Mouse (Mus musculus) left cerebral cortex, postnatal 14 days (tissue): ENCODE measurements around the gene Nefh. TPM values are rescaled to one million over a fixed set of nuclear protein-coding genes. Genes with fewer than 3 reads are reported as not detected.

Experiments used
- microRNA-seq, 2 experiments: library from miRNA; unstranded; fragments of <30 nt; microRNA quantifications; one replicate each; pipeline ENCODE4 v1.2.0; 2022
- total RNA-seq, 2 experiments: library from RNA; stranded (reverse); gene quantifications; 2 replicates each; pipeline ENCODE4 v1.2.3; 2021

Nefh gene
- total RNA-seq, 2 experiments from 2014 or later: 35.5 to 38.2 TPM

Small RNAs within 50 kb of the gene (microRNA-seq; reads per million reads assigned to microRNA genes)
- gene Mir6918: 2.0 to 2.6 reads per million in 2 experiments

Other genes starting within 250 kb of the Nefh start
- 100 to 1,000 TPM; 429 to 434 TPM for gene Uqcr10, start 243.7 kb downstream of the Nefh start, total RNA-seq
- 10 to 100 TPM; 25.7 to 30.7 TPM for gene Zmat5, start 243.4 kb downstream of the Nefh start, total RNA-seq
- gene Cabp7, start 201.3 kb downstream of the Nefh start, total RNA-seq: 10 to 100 TPM in 1 of 2 experiments, 1 to 10 TPM in 1; 5.8 to 14.4 TPM
- 100 to 1,000 TPM; 100 to 104 TPM for gene Nf2, start 98.5 kb downstream of the Nefh start, total RNA-seq
- gene Nipsnap1, start 74.1 kb downstream of the Nefh start, total RNA-seq: 10 to 100 TPM; 89.1 to 92.0 TPM
- 10 to 100 TPM; 35.8 to 38.3 TPM for gene Thoc5, start 52.7 kb downstream of the Nefh start, total RNA-seq
- 100 to 1,000 TPM; 138 to 142 TPM for gene Ap1b1, start 38.8 kb upstream of the Nefh start, total RNA-seq
- gene Rasl10a, start 110.1 kb upstream of the Nefh start, total RNA-seq: 10 to 100 TPM; 61.7 to 63.2 TPM
- 10 to 100 TPM; 60.9 to 70.2 TPM for gene Gas2l1, start 117.3 kb upstream of the Nefh start, total RNA-seq
- gene Rhbdd3, start 150.9 kb upstream of the Nefh start, total RNA-seq: 10 to 100 TPM; 21.7 to 24.6 TPM
- 100 to 1,000 TPM; 288 to 295 TPM for gene Ewsr1, start 151.2 kb upstream of the Nefh start, total RNA-seq
- gene Emid1, start 204.2 kb upstream of the Nefh start, total RNA-seq: 10 to 100 TPM; 27.6 to 32.5 TPM